Comparison of ENCODE assay signal across 17 mouse cellular contexts in the genomic region with DNA sequence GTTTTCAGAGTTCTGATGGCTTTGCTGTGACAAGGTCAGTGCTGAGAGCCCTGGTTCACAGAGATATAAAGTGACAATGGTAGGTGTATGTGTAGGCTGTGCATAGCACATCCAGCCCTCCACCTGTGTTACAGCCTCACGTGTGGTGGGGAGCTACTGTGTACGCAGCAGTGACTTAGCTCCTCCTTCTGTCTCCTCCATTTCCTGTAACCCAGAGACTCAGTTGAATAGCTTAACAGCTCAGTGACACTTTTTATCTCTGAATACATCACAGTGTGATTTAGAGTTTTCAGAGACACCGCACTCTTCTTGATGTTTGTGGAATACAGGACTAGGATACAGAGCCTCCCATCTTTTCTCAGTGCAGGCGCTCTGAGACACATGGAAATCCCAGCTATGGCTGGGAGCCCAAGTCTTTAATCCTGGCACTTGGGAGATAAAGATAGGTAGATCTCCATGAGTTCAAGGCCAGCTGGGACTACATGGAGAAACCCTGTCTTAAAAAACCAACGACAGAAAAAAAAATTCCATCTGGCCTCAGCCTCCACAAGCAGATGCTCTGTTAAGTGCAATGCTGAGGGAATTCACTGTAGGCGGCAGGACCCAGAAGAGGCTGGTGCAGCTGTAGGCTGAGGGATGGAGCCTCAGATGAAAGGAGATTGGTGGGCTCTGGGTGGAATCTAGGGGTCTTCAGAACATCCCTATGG. TPM values are rescaled to one million over a fixed set of nuclear protein-coding genes. Genes with fewer than 3 reads are reported as not detected.
DNase-seq lines count a peak whose midpoint lies in the region; ATAC-seq and TF ChIP-seq lines count a peak whose summit lies in the region.
"Had no signal": no experiment of that assay in that cellular context is flagged by ENCODE, and none has a peak within 500 bp of the region (broad histone marks: within the 10 kb centered on the region; RNA-seq: fewer than 3 reads in every experiment).

No protein-coding gene starts in this region.

- peaks cover 7% of the 10 kb centered on the region for H3K4me1 ChIP-seq in cortical plate, adult 2 months (ENCODE audit: control insufficient read depth, insufficient read depth, low read length)
- H3K4me1 ChIP-seq in midbrain, embryonic 14.5 days (ENCODE audit: control insufficient read depth, insufficient read depth, low read length) = peaks cover 7% of the 10 kb centered on the region

- H3K9ac ChIP-seq in midbrain, embryonic 14.5 days (replicated peaks; ENCODE audit: low read length) = no peak overlapping the region
- H3K9ac ChIP-seq: embryonic facial prominence, embryonic 15.5 days; liver, embryonic 13.5 days; midbrain, embryonic 12.5 days had no signal

- peak; percentile 94 for ATAC-seq in CD4-positive, CD25-positive, alpha-beta regulatory T cell, adult 4 months
- ATAC-seq in midbrain, embryonic 14.5 days (ENCODE audit: low FRiP score, low TSS enrichment) = no peak
- ATAC-seq: forebrain, embryonic 16.5 days; intestine, embryonic 16.5 days had no signal

- intact Hi-C loops in left cerebral cortex, adult 2 months (cut with DNase I) = loop anchor here (2.0 to 10.0 kb wide), 3 partner anchors 55 to 233 kb away; a partner anchor contains a TSS

- H3K27me3 ChIP-seq in midbrain, embryonic 14.5 days (ENCODE audit: control insufficient read depth, insufficient read depth, low read length) = no peaks in the 10 kb centered on the region
- H3K27me3 ChIP-seq: embryonic facial prominence, embryonic 15.5 days; liver, embryonic 13.5 days; midbrain, embryonic 12.5 days had no signal

- DNase-seq in left cerebral cortex, adult 2 months (ENCODE audit: extremely low spot score in 1 of 2, low spot score in 2 of 2) = peak in 1 of 2 experiments; percentile 52
- peak; percentile 93 for DNase-seq in telencephalon, adult 2 months (ENCODE audit: low read depth, low spot score)
- DNase-seq in midbrain, embryonic 14.5 days = no peak
- DNase-seq in cerebellum, postnatal 4 days (ENCODE audit: low spot score in 2 of 2) = no peak
- no peak for DNase-seq in kidney, postnatal 14 days
- DNase-seq: cerebellum, adult 8-10 months; heart, adult 18-20 months; heart, postnatal 14 days; liver, embryonic 13.5 days; lung, postnatal 14 days had no signal

- peak overlapping the region; percentile 91; the same call in 1 of the 2 replicates for H3K27ac ChIP-seq in cortical plate, adult 2 months (ENCODE audit: insufficient read depth, low read length)
- peak overlapping the region; percentile 88 for H3K27ac ChIP-seq in left cerebral cortex, adult 2 months
- H3K27ac ChIP-seq in midbrain, embryonic 14.5 days (replicated peaks; ENCODE audit: low read depth, low read length) = no peak overlapping the region
- H3K27ac ChIP-seq: embryonic facial prominence, embryonic 15.5 days; liver, embryonic 13.5 days; midbrain, embryonic 12.5 days had no signal

- no peak for TF ChIP-seq CTCF in cortical plate, adult 2 months (IDR thresholded peaks at IDR 0.05; ENCODE audit: extremely low read depth, insufficient read depth, low read length)
- no peak for TF ChIP-seq CTCF in left cerebral cortex, adult 2 months (IDR thresholded peaks at IDR 0.05)

- H3K36me3 ChIP-seq in midbrain, embryonic 14.5 days (ENCODE audit: control insufficient read depth, insufficient read depth, low read length) = peaks cover 9% of the 10 kb centered on the region; the same call in 1 of the 2 replicates
- H3K36me3 ChIP-seq: liver, embryonic 13.5 days; midbrain, embryonic 12.5 days had no signal

- WGBS in midbrain, embryonic 14.5 days = 88% methylated on average over 6 of the region's 6 CpGs

- no peak for TF ChIP-seq POLR2A in cortical plate, adult 2 months (IDR thresholded peaks at IDR 0.05; ENCODE audit: extremely low read depth, insufficient read depth, low read length)

- no peaks in the 10 kb centered on the region for H3K9me3 ChIP-seq in midbrain, embryonic 14.5 days (ENCODE audit: control insufficient read depth, low read length)
- H3K9me3 ChIP-seq: embryonic facial prominence, embryonic 15.5 days; liver, embryonic 13.5 days; midbrain, embryonic 12.5 days had no signal

- H3K4me2 ChIP-seq in midbrain, embryonic 14.5 days (ENCODE audit: low read length) = no peak overlapping the region
- H3K4me2 ChIP-seq: embryonic facial prominence, embryonic 15.5 days; liver, embryonic 13.5 days; midbrain, embryonic 12.5 days had no signal

- H3K4me3 ChIP-seq in cortical plate, adult 2 months (ENCODE audit: insufficient read depth, low read length) = no peak overlapping the region
- no peak overlapping the region for H3K4me3 ChIP-seq in left cerebral cortex, adult 2 months
- no peak overlapping the region for H3K4me3 ChIP-seq in midbrain, embryonic 14.5 days (replicated peaks; ENCODE audit: low read depth, low read length)
- H3K4me3 ChIP-seq: embryonic facial prominence, embryonic 15.5 days; liver, embryonic 13.5 days; midbrain, embryonic 12.5 days had no signal

RNA-seq across cellular contexts. Expression of a gene that starts 6.2 kb away (rescaled TPM):
- polyA plus RNA-seq in CD4-positive, CD25-positive, alpha-beta regulatory T cell, adult 4 months (2017; shearing (Covaris generic)) = 100 to 1,000 TPM in 1 of 2 experiments, 10 to 100 TPM in 1; 79.2 to 132 TPM
- 8.7 and 11.7 TPM in 2 replicates for polyA plus RNA-seq in cortical plate, adult 2 months (2012; rRNA removed)
- 10 to 100 TPM; 11.9 to 18.0 TPM for total RNA-seq in left cerebral cortex, adult 2 months (2021)
- 16.3 and 16.7 TPM in 2 replicates for polyA plus RNA-seq in midbrain, embryonic 14.5 days (2014; fragmentation: Nextera tagmentation; extraction: Ambion mirVana)

RNA-seq across cellular contexts. Expression of a gene that starts 10.0 kb away (rescaled TPM):
- polyA plus RNA-seq in CD4-positive, CD25-positive, alpha-beta regulatory T cell, adult 4 months (2017; shearing (Covaris generic)) = 100 to 1,000 TPM; 296 to 304 TPM
- 85.5 and 85.8 TPM in 2 replicates for polyA plus RNA-seq in cortical plate, adult 2 months (2012; rRNA removed)
- 10 to 100 TPM; 57.6 to 67.2 TPM for total RNA-seq in left cerebral cortex, adult 2 months (2021)
- 93.9 and 110 TPM in 2 replicates for polyA plus RNA-seq in midbrain, embryonic 14.5 days (2014; fragmentation: Nextera tagmentation; extraction: Ambion mirVana)

RNA-seq across cellular contexts. Expression of a gene that starts 19.4 kb away (rescaled TPM):
- polyA plus RNA-seq in CD4-positive, CD25-positive, alpha-beta regulatory T cell, adult 4 months (2017; shearing (Covaris generic)) = 1 to 10 TPM; 3.5 to 6.5 TPM
- polyA plus RNA-seq in cortical plate, adult 2 months (2012; rRNA removed) = not detected in 2 replicates
- total RNA-seq in left cerebral cortex, adult 2 months (2021) = not detected
- not detected in 2 replicates for polyA plus RNA-seq in midbrain, embryonic 14.5 days (2014; fragmentation: Nextera tagmentation; extraction: Ambion mirVana)
- polyA plus RNA-seq: forebrain, embryonic 16.5 days; liver, embryonic 13.5 days had no signal

RNA-seq across cellular contexts. Expression of a gene that starts 32.5 kb away (rescaled TPM):
- polyA plus RNA-seq in CD4-positive, CD25-positive, alpha-beta regulatory T cell, adult 4 months (2017; shearing (Covaris generic)) = 100 to 1,000 TPM; 716 to 764 TPM
- polyA plus RNA-seq in cortical plate, adult 2 months (2012; rRNA removed) = 206 and 211 TPM in 2 replicates
- total RNA-seq in left cerebral cortex, adult 2 months (2021) = 100 to 1,000 TPM; 158 to 161 TPM
- polyA plus RNA-seq in midbrain, embryonic 14.5 days (2014; fragmentation: Nextera tagmentation; extraction: Ambion mirVana) = 1,631 and 1,863 TPM in 2 replicates

RNA-seq across cellular contexts. Expression of a gene that starts 41.4 kb away (rescaled TPM):
- not detected for polyA plus RNA-seq in CD4-positive, CD25-positive, alpha-beta regulatory T cell, adult 4 months (2017; shearing (Covaris generic))
- polyA plus RNA-seq in cortical plate, adult 2 months (2012; rRNA removed) = not detected in 2 replicates
- under 1 TPM in 1 of 2 experiments, not detected in 1; 0.16 TPM for total RNA-seq in left cerebral cortex, adult 2 months (2021)
- not detected in 2 replicates for polyA plus RNA-seq in midbrain, embryonic 14.5 days (2014; fragmentation: Nextera tagmentation; extraction: Ambion mirVana)
- total RNA-seq: heart, adult 18-20 months had no signal
- polyA plus RNA-seq: embryonic facial prominence, embryonic 15.5 days; forebrain, embryonic 16.5 days; midbrain, embryonic 12.5 days; neural tube, embryonic 14.5 days had no signal
